Mouse (Mus musculus) MEL (cell line): ENCODE measurements around the gene Gm32742.

Experiments used
- CHD1 ChIP-seq: IDR thresholded peaks from 2 replicates; pipeline ENCODE4 v1.6.1; 2012; ENCODE audit warnings: low read depth, mild to moderate bottlenecking, inconsistent platforms, low read length, improper control_type of control experiment
- CTCF ChIP-seq, 3 experiments: IDR thresholded peaks in 2 of 3; conservative IDR thresholded peaks in 1 of 3; 2 replicates each; pipeline ENCODE4 v1.5.1; 2011 to 2012; ENCODE audit warnings: low read length in 3 of 3, low read depth in 2 of 3, mild to moderate bottlenecking in 2 of 3, improper control_type of control experiment in 1 of 3, inconsistent platforms in 1 of 3, mixed read lengths in 1 of 3, moderate library complexity in 1 of 3; ENCODE audit not compliant: control insufficient read depth in 1 of 3, insufficient read depth in 1 of 3, poor library complexity in 1 of 3, severe bottlenecking in 1 of 3
- EP300 ChIP-seq, 2 experiments: IDR thresholded peaks; 2 replicates each; pipeline ENCODE4 v1.6.1; 2011; ENCODE audit warnings: improper control_type of control experiment in 2 of 2, low read length in 2 of 2, low read depth in 1 of 2, mild to moderate bottlenecking in 1 of 2
- ETS1 ChIP-seq: IDR thresholded peaks from 2 replicates; pipeline ENCODE4 v1.6.1; 2012; ENCODE audit warnings: low read depth, mild to moderate bottlenecking, inconsistent platforms, low read length, improper control_type of control experiment, moderate library complexity
- HCFC1 ChIP-seq: IDR thresholded peaks from 2 replicates; pipeline ENCODE4 v1.6.1; 2012; ENCODE audit warnings: low read depth, mild to moderate bottlenecking, inconsistent platforms, low read length, improper control_type of control experiment, moderate library complexity
- MAZ ChIP-seq: IDR thresholded peaks from 2 replicates; pipeline ENCODE4 v1.6.1; 2012; ENCODE audit warnings: low read depth, mild to moderate bottlenecking, inconsistent platforms, low read length, improper control_type of control experiment
- MEF2A ChIP-seq: IDR thresholded peaks from 2 replicates; pipeline ENCODE4 v1.6.1; 2014; ENCODE audit warnings: low read depth, mild to moderate bottlenecking, inconsistent platforms, low read length, improper control_type of control experiment; ENCODE audit not compliant: poor library complexity, insufficient replicate concordance, severe bottlenecking; ENCODE audit errors: extremely low read depth
- POLR2A ChIP-seq, 2 experiments: IDR thresholded peaks; 2 replicates each; pipeline ENCODE4 v1.6.1; 2011 to 2012; ENCODE audit warnings: low read length in 2 of 2, mild to moderate bottlenecking in 2 of 2, control low read depth in 1 of 2, improper control_type of control experiment in 1 of 2, low read depth in 1 of 2, moderate library complexity in 1 of 2; ENCODE audit not compliant: control insufficient read depth in 1 of 2, insufficient read depth in 1 of 2, poor library complexity in 1 of 2
- POLR2AphosphoS2 ChIP-seq: IDR thresholded peaks from 2 replicates; pipeline ENCODE4 v1.6.1; 2011; ENCODE audit warnings: low read length, improper control_type of control experiment
- RCOR1 ChIP-seq: IDR thresholded peaks from 2 replicates; pipeline ENCODE4 v1.6.1; 2012; ENCODE audit warnings: low read depth, mild to moderate bottlenecking, inconsistent platforms, low read length, improper control_type of control experiment
- ZC3H11A ChIP-seq: IDR thresholded peaks from 2 replicates; pipeline ENCODE4 v1.6.1; 2012; ENCODE audit warnings: low read depth, mild to moderate bottlenecking, inconsistent platforms, low read length, improper control_type of control experiment
- ZMIZ1 ChIP-seq: IDR thresholded peaks from 2 replicates; pipeline ENCODE4 v1.6.1; 2012; ENCODE audit warnings: low read depth, mild to moderate bottlenecking, inconsistent platforms, low read length, improper control_type of control experiment, moderate library complexity

DNA sequence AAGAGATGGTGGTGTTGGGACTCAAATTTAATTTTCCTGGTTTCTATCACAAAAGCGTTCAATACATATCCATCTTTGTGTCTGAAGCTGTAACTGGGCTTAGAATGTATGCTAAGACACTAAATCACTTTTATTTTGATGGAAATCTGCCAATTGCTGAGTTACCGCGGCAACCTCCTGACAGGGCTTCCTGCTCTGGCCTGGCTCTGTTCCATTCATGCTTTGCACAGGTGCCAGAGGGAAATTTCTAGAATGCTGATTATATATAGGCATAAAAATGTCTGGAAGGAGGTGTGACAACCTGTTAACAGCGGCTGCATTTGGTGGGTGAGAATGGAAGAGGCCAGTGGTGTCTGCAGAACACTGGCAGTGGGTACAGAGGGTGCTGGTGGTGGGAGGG, 18.8 kb downstream of the Gm32742 start:
- TF ChIP-seq ETS1 (no peak), HCFC1 (no peak), ZMIZ1 (no peak), CTCF (IDR thresholded peaks at IDR 0.05 in 2 of 3, conservative IDR thresholded peaks at IDR 0.05 in 1 of 3; ENCODE audit: control insufficient read depth in 1 of 3, insufficient read depth in 1 of 3, low read depth in 2 of 3, low read length in 3 of 3, poor library complexity in 1 of 3, severe bottlenecking in 1 of 3) (no peak), POLR2A (IDR thresholded peaks at IDR 0.05; ENCODE audit: control insufficient read depth in 1 of 2, insufficient read depth in 1 of 2, low read depth in 1 of 2, low read length in 2 of 2, poor library complexity in 1 of 2) (no peak), EP300 (IDR thresholded peaks at IDR 0.05; ENCODE audit: low read depth in 1 of 2, low read length in 2 of 2) (no peak), POLR2AphosphoS2 (no peak), MEF2A (no peak), RCOR1 (no peak), ZC3H11A (no peak), CHD1 (no peak), MAZ (no peak)
